Mouse (Mus musculus) ES-Bruce4 (cell line): ENCODE measurements around the gene Cnpy3.

Experiments used
- CTCF ChIP-seq: IDR thresholded peaks from one replicate; pipeline ENCODE4 v1.8.1; 2011; ENCODE audit warnings: low read depth, low read length
- EP300 ChIP-seq: IDR thresholded peaks from 2 replicates; pipeline ENCODE4 v1.6.1; 2011; ENCODE audit warnings: low read depth, low read length; ENCODE audit not compliant: insufficient read depth

DNA sequence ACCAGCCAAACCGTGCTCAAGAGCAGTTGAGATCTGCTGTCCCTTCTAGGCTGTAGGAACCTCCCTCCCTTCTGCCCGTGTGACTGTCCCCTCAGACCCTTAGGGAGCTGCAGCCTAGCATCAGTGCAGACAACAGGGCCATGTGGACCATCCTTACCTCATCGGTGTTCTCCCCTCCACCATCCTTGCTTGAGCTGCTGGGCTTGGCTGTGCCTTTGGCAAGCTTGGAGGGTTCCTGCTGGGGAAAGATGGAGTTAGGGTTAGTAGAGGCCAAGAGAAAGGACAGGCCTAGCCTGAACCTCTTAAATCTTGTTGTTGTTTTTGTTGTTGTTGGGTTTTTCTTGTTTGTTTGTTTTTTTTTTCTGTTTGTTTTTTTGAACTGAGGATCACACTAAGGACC lies 52.1 kb downstream of the Cnpy3 start:
- TF ChIP-seq EP300, result no peak
- TF ChIP-seq CTCF, result no peak
